Mouse (Mus musculus): ENCODE measurements at regions not wholly inside any gene's neighbourhood (a gene's known extent, or its start where the extent isn't known, plus 50 kb on each side); places are given as distances from the start of the nearest gene placed in this dataset.
A peak's percentile ranks its signal among the peaks of the same experiment; 100 is the strongest.

GRCm38 (mm10) chr7:73865086-73865485, 125.0 kb downstream of the Fam174b start:
- Histone ChIP-seq H3K27ac (no peak overlapping the region), H3K36me3 (ENCODE audit: insufficient read depth, low read length) (no peaks in the 10 kb centered on the region), H3K9ac (replicated peaks; ENCODE audit: low read length) (no peak overlapping the region), H3K27me3 (ENCODE audit: insufficient read depth, low read length) (no peaks in the 10 kb centered on the region), H3K4me1 (ENCODE audit: insufficient read depth, low read length) (no peaks in the 10 kb centered on the region), H3K4me2 (ENCODE audit: low read depth, low read length) (no peak overlapping the region), H3K4me3 (ENCODE audit: low read length) (no peak overlapping the region), H3K9me3 (ENCODE audit: low read length) (0 out of 2 replicates have a peak, but pooled peaks cover 4% of the 10 kb centered on the region)
- TF ChIP-seq CTCF (IDR thresholded peaks at IDR 0.05; ENCODE audit: low read depth): peak; percentile 13; the same call in 1 of the 2 replicates
- WGBS: 72% methylated on average over 5 of the region's 5 CpGs
- no peak for ATAC-seq
- DNase-seq (ENCODE audit: low spot score): no peak

GRCm38 (mm10) chr7:73872181-73872580, 132.1 kb downstream of the Fam174b start:
- no peaks in the 10 kb centered on the region for H3K9me3 ChIP-seq (ENCODE audit: low read length)
- ATAC-seq (no peak), DNase-seq (ENCODE audit: low spot score) (no peak)
- no peak overlapping the region for H3K9ac ChIP-seq (replicated peaks; ENCODE audit: low read length)
- no peaks in the 10 kb centered on the region for H3K36me3 ChIP-seq (ENCODE audit: insufficient read depth, low read length)
- H3K4me2 ChIP-seq (ENCODE audit: low read depth, low read length): no peak overlapping the region
- TF ChIP-seq CTCF (IDR thresholded peaks at IDR 0.05; ENCODE audit: low read depth): no peak
- H3K27me3 ChIP-seq (ENCODE audit: insufficient read depth, low read length): no peaks in the 10 kb centered on the region
- H3K27ac ChIP-seq: no peak overlapping the region
- no peak overlapping the region for H3K4me3 ChIP-seq (ENCODE audit: low read length)
- H3K4me1 ChIP-seq (ENCODE audit: insufficient read depth, low read length): no peaks in the 10 kb centered on the region
- WGBS: 63% methylated on average over 2 of the region's 2 CpGs

- ATAC-seq (no peak), DNase-seq (ENCODE audit: low spot score) (no peak)
- no peaks in the 10 kb centered on the region for H3K27me3 ChIP-seq (ENCODE audit: insufficient read depth, low read length)
- no peak for TF ChIP-seq CTCF (IDR thresholded peaks at IDR 0.05; ENCODE audit: low read depth)
- no peaks in the 10 kb centered on the region for H3K36me3 ChIP-seq (ENCODE audit: insufficient read depth, low read length)
- no peaks in the 10 kb centered on the region for H3K9me3 ChIP-seq (ENCODE audit: low read length)
- no peak overlapping the region for H3K4me3 ChIP-seq (ENCODE audit: low read length)
- no peak overlapping the region for H3K9ac ChIP-seq (replicated peaks; ENCODE audit: low read length)
- 74% methylated on average over 13 of the region's 13 CpGs for WGBS
- no peak overlapping the region for H3K4me2 ChIP-seq (ENCODE audit: low read depth, low read length)
- no peak overlapping the region for H3K27ac ChIP-seq
- no peaks in the 10 kb centered on the region for H3K4me1 ChIP-seq (ENCODE audit: insufficient read depth, low read length)
These were observed 132.0 kb downstream of the St8sia2 start for GRCm38 (mm10) chr7:73881252-73882042.

GRCm38 (mm10) chr7:73886152-73886551, 127.3 kb downstream of the St8sia2 start:
- peak; percentile 37; the same call in 1 of the 2 replicates for TF ChIP-seq CTCF (IDR thresholded peaks at IDR 0.05; ENCODE audit: low read depth)
- 53% methylated on average over 7 of the region's 7 CpGs for WGBS

More at GRCm38 (mm10) chr7:73886152-73886551, 127.3 kb downstream of the St8sia2 start:
- DNase-seq (ENCODE audit: low spot score) (no peak), ATAC-seq (no peak)
- Histone ChIP-seq H3K4me1 (ENCODE audit: insufficient read depth, low read length) (no peaks in the 10 kb centered on the region), H3K4me3 (ENCODE audit: low read length) (no peak overlapping the region), H3K36me3 (ENCODE audit: insufficient read depth, low read length) (no peaks in the 10 kb centered on the region), H3K27ac (no peak overlapping the region), H3K4me2 (ENCODE audit: low read depth, low read length) (no peak overlapping the region), H3K9ac (replicated peaks; ENCODE audit: low read length) (no peak overlapping the region), H3K27me3 (ENCODE audit: insufficient read depth, low read length) (no peaks in the 10 kb centered on the region), H3K9me3 (ENCODE audit: low read length) (no peaks in the 10 kb centered on the region)

Measured in hindbrain, postnatal 0 days (tissue).